Mouse (Mus musculus) C2C12 (cell line): ENCODE measurements at regions not wholly inside any gene's neighbourhood (a gene's known extent, or its start where the extent isn't known, plus 50 kb on each side); places are given as distances from the start of the nearest gene placed in this dataset.

Experiments used
- H3K27me3 ChIP-seq: one replicate; pipeline ENCODE4 v1.6.1; 2011; ENCODE audit not compliant: control insufficient read depth, insufficient read depth, insufficient read length
- H3K36me3 ChIP-seq: one replicate; pipeline ENCODE4 v1.6.1; 2011; ENCODE audit not compliant: control insufficient read depth, insufficient read depth
- H3K4me3 ChIP-seq: one replicate; pipeline ENCODE4 v1.5.1; 2011; ENCODE audit warnings: mild to moderate bottlenecking, control low read depth; ENCODE audit not compliant: poor library complexity, insufficient read depth, severe bottlenecking
- H3K79me2 ChIP-seq: one replicate; pipeline ENCODE4 v1.6.1; 2011; ENCODE audit not compliant: control insufficient read depth, insufficient read depth
- H3K79me3 ChIP-seq: one replicate; pipeline ENCODE4 v1.6.1; 2011; ENCODE audit warnings: low read depth, control low read depth
- H3ac ChIP-seq: one replicate; pipeline ENCODE3; 2011; ENCODE audit warnings: low read depth; ENCODE audit not compliant: control insufficient read depth, insufficient read length
- CEBPB ChIP-seq: IDR thresholded peaks from one replicate; pipeline ENCODE4 v1.6.1; 2011; ENCODE audit warnings: low read depth, mild to moderate bottlenecking, control low read depth, moderate library complexity
- CTCF ChIP-seq: IDR thresholded peaks from one replicate; pipeline ENCODE4 v1.5.1; 2011; ENCODE audit not compliant: control insufficient read depth, insufficient read depth, insufficient read length
- FOSL1 ChIP-seq: IDR thresholded peaks from one replicate; pipeline ENCODE4 v1.8.0; 2011; ENCODE audit warnings: mild to moderate bottlenecking, low read length; ENCODE audit not compliant: poor library complexity, insufficient read depth, severe bottlenecking
- MAX ChIP-seq: IDR thresholded peaks from one replicate; pipeline ENCODE4 v1.6.1; 2011; ENCODE audit warnings: mild to moderate bottlenecking, control low read depth
- MYOD1 ChIP-seq: IDR thresholded peaks from one replicate; pipeline ENCODE4 v1.6.1; 2011; ENCODE audit warnings: low read depth; ENCODE audit not compliant: control insufficient read depth, insufficient read length
- MYOG ChIP-seq: IDR thresholded peaks from one replicate; pipeline ENCODE4 v1.6.1; 2011; ENCODE audit not compliant: control insufficient read depth, insufficient read length; ENCODE audit errors: extremely low read depth
- USF1 ChIP-seq: IDR thresholded peaks from one replicate; pipeline ENCODE4 v1.6.1; 2011; ENCODE audit warnings: low read depth, mild to moderate bottlenecking, control low read depth, moderate library complexity

- no peaks in the 10 kb centered on the region for H3K79me3 ChIP-seq
- H3K27me3 ChIP-seq: no peaks in the 10 kb centered on the region
- no peak overlapping the region for H3ac ChIP-seq
- TF ChIP-seq CTCF (no peak), MAX (no peak), MYOG (no peak), FOSL1 (no peak), CEBPB (no peak), USF1 (no peak), MYOD1 (no peak)
- H3K36me3 ChIP-seq: no peaks in the 10 kb centered on the region
- no peaks in the 10 kb centered on the region for H3K79me2 ChIP-seq
- H3K4me3 ChIP-seq: no peak overlapping the region
Measured at GRCm38 (mm10) chr4:4948956-4949355, 155.8 kb upstream of the Impad1 start.

GRCm38 (mm10) chr4:4944498-4944897 is 151.3 kb upstream of the Impad1 start:
- Histone ChIP-seq H3K79me3 (no peaks in the 10 kb centered on the region), H3K27me3 (no peaks in the 10 kb centered on the region), H3K79me2 (no peaks in the 10 kb centered on the region), H3K36me3 (no peaks in the 10 kb centered on the region), H3K4me3 (no peak overlapping the region), H3ac (no peak overlapping the region)
- TF ChIP-seq CTCF: no peak
- TF ChIP-seq MYOD1: no peak
- no peak for TF ChIP-seq MYOG
- TF ChIP-seq FOSL1: no peak

GRCm38 (mm10) chr4:4925741-4926140 is 132.6 kb upstream of the Impad1 start:
- H3K79me2 ChIP-seq: no peaks in the 10 kb centered on the region
- H3K4me3 ChIP-seq: no peak overlapping the region
- TF ChIP-seq MYOD1 (no peak), CTCF (no peak), MAX (no peak), USF1 (no peak), MYOG (no peak), CEBPB (no peak), FOSL1 (no peak)
- no peaks in the 10 kb centered on the region for H3K79me3 ChIP-seq
- no peaks in the 10 kb centered on the region for H3K27me3 ChIP-seq
- no peak overlapping the region for H3ac ChIP-seq
- no peaks in the 10 kb centered on the region for H3K36me3 ChIP-seq

- Histone ChIP-seq H3K36me3 (no peaks in the 10 kb centered on the region), H3K79me3 (no peaks in the 10 kb centered on the region), H3K79me2 (no peaks in the 10 kb centered on the region), H3K27me3 (no peaks in the 10 kb centered on the region), H3K4me3 (no peak overlapping the region), H3ac (no peak overlapping the region)
- TF ChIP-seq FOSL1 (no peak), CEBPB (no peak), MYOG (no peak), USF1 (no peak), CTCF (no peak), MYOD1 (no peak), MAX (no peak)
Measured at GRCm38 (mm10) chr4:4920256-4920655, 127.1 kb upstream of the Impad1 start.

- no peaks in the 10 kb centered on the region for H3K79me3 ChIP-seq
- no peaks in the 10 kb centered on the region for H3K79me2 ChIP-seq
- no peaks in the 10 kb centered on the region for H3K36me3 ChIP-seq
- no peak for TF ChIP-seq MYOG
- no peak overlapping the region for H3ac ChIP-seq
- H3K4me3 ChIP-seq: no peak overlapping the region
- no peaks in the 10 kb centered on the region for H3K27me3 ChIP-seq
Measured at GRCm38 (mm10) chr4:4875257-4875656, 82.1 kb upstream of the Impad1 start.

- H3K36me3 ChIP-seq: no peaks in the 10 kb centered on the region
Measured at GRCm38 (mm10) chr4:4858345-4858744, 65.2 kb upstream of the Impad1 start.

More at GRCm38 (mm10) chr4:4858345-4858744, 65.2 kb upstream of the Impad1 start:
- Histone ChIP-seq H3K27me3 (no peaks in the 10 kb centered on the region), H3ac (no peak overlapping the region), H3K4me3 (no peak overlapping the region), H3K79me2 (no peaks in the 10 kb centered on the region), H3K79me3 (no peaks in the 10 kb centered on the region)
- TF ChIP-seq FOSL1 (no peak), CEBPB (no peak), MYOG (no peak), MAX (no peak), MYOD1 (no peak), USF1 (no peak), CTCF (no peak)
